Mouse (Mus musculus) neural tube, embryonic 12.5 days (tissue): Measurements from ENCODE around the gene 4930513O06Rik. TPM values are rescaled to one million over a fixed set of nuclear protein-coding genes. Genes with fewer than 3 reads are reported as not detected.

Experiments used
- polyA plus RNA-seq: library from polyadenylated mRNA; unstranded; fragments of >200 nt; fragmentation: Nextera tagmentation; extraction: Ambion mirVana; gene quantifications from 2 replicates; pipeline ENCODE4 v1.2.1, GENCODE M21; 2016

Gene 4930513O06Rik
- polyA plus RNA-seq, 1 experiment from 2014 or later, result not detected

Other genes with a start within 250 kb of the 4930513O06Rik start
- 5.4 and 7.6 TPM in 2 replicates for gene Nrk, start 171.8 kb upstream of the 4930513O06Rik start, polyA plus RNA-seq
- gene Serpina7, start 1.0 kb upstream of the 4930513O06Rik start, polyA plus RNA-seq, result not detected in 2 replicates
- gene 4933428M09Rik, start 93.0 kb downstream of the 4930513O06Rik start, polyA plus RNA-seq, result not detected in 2 replicates
- 11.2 and 13.0 TPM in 2 replicates for gene Mum1l1, start 123.8 kb downstream of the 4930513O06Rik start, polyA plus RNA-seq
- not detected in 2 replicates for gene Trap1a, start 247.4 kb downstream of the 4930513O06Rik start, polyA plus RNA-seq